Mouse (Mus musculus) heart, adult 2 months (tissue): ENCODE measurements around the gene Pde4d. TPM values are rescaled to one million over a fixed set of nuclear protein-coding genes. Genes with fewer than 3 reads are reported as not detected.
A peak's percentile ranks its signal among the peaks of the same experiment; 100 is the strongest.

Source experiments
- DNase-seq, 2 experiments: peaks; one replicate each; pipeline ENCODE4 v3.0.0; 2021
- H3K27ac ChIP-seq: fragments of 200-600 bp; 2 replicates; pipeline ENCODE4 v1.8.1; 2022
- H3K27me3 ChIP-seq: fragments of 200-500 bp; 2 replicates; pipeline ENCODE4 v1.6.1; 2012; ENCODE audit warnings: mild to moderate bottlenecking, low read length, inconsistent platforms, mixed read lengths; ENCODE audit not compliant: control insufficient read depth, insufficient read depth
- H3K36me3 ChIP-seq: fragments of 200-500 bp; 2 replicates; pipeline ENCODE4 v1.6.1; 2012; ENCODE audit warnings: low read length, inconsistent platforms; ENCODE audit not compliant: control insufficient read depth, insufficient read depth
- H3K4me1 ChIP-seq: fragments of 200-500 bp; 2 replicates; pipeline ENCODE4 v1.6.1; 2011; ENCODE audit warnings: low read length; ENCODE audit not compliant: control insufficient read depth, insufficient read depth
- H3K4me3 ChIP-seq: fragments of 200-600 bp; 2 replicates; pipeline ENCODE4 v1.8.1; 2022
- H3K79me2 ChIP-seq: fragments of 200-500 bp; replicated peaks from 2 replicates; pipeline ENCODE4 v1.6.1; 2012; ENCODE audit warnings: mild to moderate bottlenecking, inconsistent platforms, low read length, moderate library complexity, mixed read lengths; ENCODE audit not compliant: control insufficient read depth, insufficient read depth
- H3K9ac ChIP-seq: fragments of 200-500 bp; 2 replicates; pipeline ENCODE4 v1.6.1; 2012; ENCODE audit warnings: low read depth, mild to moderate bottlenecking, control low read depth, inconsistent platforms, low read length, mixed read lengths
- CTCF ChIP-seq: fragments of 200-600 bp; IDR thresholded peaks from 2 replicates; pipeline ENCODE4 v1.8.1; 2022; ENCODE audit warnings: antibody characterized with exemption, mild to moderate bottlenecking, moderate library complexity
- EP300 ChIP-seq: fragments of 200-500 bp; IDR thresholded peaks from 2 replicates; pipeline ENCODE4 v1.6.1; 2011; ENCODE audit warnings: low read depth, low read length, control low read depth; ENCODE audit not compliant: insufficient read depth
- POLR2A ChIP-seq: fragments of 200-500 bp; IDR thresholded peaks from 2 replicates; pipeline ENCODE4 v1.6.1; 2011; ENCODE audit warnings: mild to moderate bottlenecking, low read depth, low read length, control low read depth; ENCODE audit not compliant: insufficient read depth
- WGBS: fragments of 180-500 bp; shearing (Covaris S2); methylation state at CpG from one replicate; pipeline ENCODE4 v1.1.7; 2018; 5-methylcytosine and 5-hydroxymethylcytosine counted together
- intact Hi-C: fragments of 180-260 bp; cut with DNase I; formaldehyde crosslinking; loops from one replicate; pipeline ENCODE4 v1.15.1; 2025
- polyA plus RNA-seq: library from polyadenylated mRNA; depleted of rRNA; stranded (reverse); fragments of >200 nt; gene quantifications from 2 replicates; pipeline ENCODE4 v1.2.3, GENCODE M21; 2012
- total RNA-seq, 2 experiments: library from RNA; stranded (reverse); gene quantifications; 2 replicates each; pipeline ENCODE4 v1.2.3; 2021

The Pde4d gene
- total and polyA plus RNA-seq, 3 experiments, result 11.5 to 40.1 (median 38.1) TPM

- Histone ChIP-seq H3K79me2 (no peaks in the 10 kb centered on the region), H3K4me3 (no peak overlapping the region), H3K27ac (no peak overlapping the region), H3K9ac (no peak overlapping the region), H3K4me1 (peaks cover 6% of the 10 kb centered on the region), H3K36me3 (no peaks in the 10 kb centered on the region; the same call in 1 of the 2 replicates), H3K27me3 (no peaks in the 10 kb centered on the region)
- WGBS, result 42% methylated on average over 3 of the region's 3 CpGs
- no peak for DNase-seq
- no peak for TF ChIP-seq POLR2A
- TF ChIP-seq CTCF, result no peak
- TF ChIP-seq EP300, result no peak
- intact Hi-C loops, result no loop called here
Observed at GRCm38 (mm10) chr13:109662731-109663130, 1213.0 kb downstream of the Pde4d start.

DNA sequence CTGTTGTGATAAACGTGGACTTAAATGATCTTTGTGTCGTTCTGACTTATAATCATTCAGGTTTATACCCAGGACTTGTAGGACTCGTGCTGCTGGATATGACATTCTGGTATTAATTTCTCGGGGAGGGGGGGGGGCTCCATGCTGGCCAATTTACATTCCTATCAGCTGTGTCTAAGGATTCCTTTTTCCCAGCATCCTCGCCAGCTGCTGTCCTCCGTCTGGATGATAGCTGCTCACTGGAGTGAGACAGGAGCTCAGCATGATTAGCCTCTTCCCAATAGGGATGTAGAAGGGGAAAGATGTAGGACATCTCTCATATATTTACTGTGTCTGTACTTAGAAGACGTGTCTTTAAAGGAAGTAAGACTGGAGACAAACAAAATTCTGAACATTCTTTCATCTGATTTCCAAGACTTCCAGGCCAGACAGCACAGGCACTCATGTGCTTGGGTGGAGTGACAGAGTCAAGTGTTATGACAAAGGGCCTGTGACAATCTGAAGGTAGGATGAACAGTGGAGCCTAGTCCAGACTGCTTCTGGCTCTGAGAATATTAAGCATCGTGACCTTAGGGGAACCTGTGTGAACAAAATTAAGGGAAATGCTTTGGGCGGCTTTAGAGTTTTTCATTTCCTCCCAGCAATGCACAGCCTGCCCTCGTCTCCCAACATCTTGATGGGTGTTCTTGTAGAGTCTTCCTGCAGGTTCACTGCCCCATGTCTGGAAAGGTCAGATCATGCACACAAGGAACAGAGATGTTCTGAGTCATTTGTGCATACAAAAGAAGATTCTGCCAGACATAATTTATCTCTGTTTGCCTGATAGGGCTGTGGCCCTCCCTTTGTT, 1215.4 kb downstream of the Pde4d start:
- WGBS, result 47% methylated on average over 10 of the region's 10 CpGs
- no peaks in the 10 kb centered on the region; the same call in 1 of the 2 replicates for H3K36me3 ChIP-seq
- no peak overlapping the region for H3K4me3 ChIP-seq
- 0 out of 2 replicates have a peak overlapping the region, but pooled peaks have one; percentile 0 for H3K27ac ChIP-seq
- peaks cover 6% of the 10 kb centered on the region for H3K4me1 ChIP-seq
- DNase-seq, result no peak
- no peaks in the 10 kb centered on the region for H3K79me2 ChIP-seq
- intact Hi-C loops, result no loop called here
- H3K9ac ChIP-seq, result no peak overlapping the region
- no peaks in the 10 kb centered on the region for H3K27me3 ChIP-seq
- TF ChIP-seq POLR2A, result no peak
- no peak for TF ChIP-seq EP300

GRCm38 (mm10) chr13:109665803-109666403, 1216.2 kb downstream of the Pde4d start:
- TF ChIP-seq POLR2A, result no peak
- TF ChIP-seq CTCF, result no peak
- TF ChIP-seq EP300, result no peak
- H3K4me3 ChIP-seq, result no peak overlapping the region
- H3K36me3 ChIP-seq, result no peaks in the 10 kb centered on the region; the same call in 1 of the 2 replicates
- no peak overlapping the region for H3K9ac ChIP-seq
- no peak overlapping the region for H3K27ac ChIP-seq
- no peak for DNase-seq
- H3K4me1 ChIP-seq, result peaks cover 6% of the 10 kb centered on the region
- H3K27me3 ChIP-seq, result no peaks in the 10 kb centered on the region
- intact Hi-C loops, result no loop called here
- no peaks in the 10 kb centered on the region for H3K79me2 ChIP-seq
- 55% methylated on average over 10 of the region's 10 CpGs for WGBS

DNA sequence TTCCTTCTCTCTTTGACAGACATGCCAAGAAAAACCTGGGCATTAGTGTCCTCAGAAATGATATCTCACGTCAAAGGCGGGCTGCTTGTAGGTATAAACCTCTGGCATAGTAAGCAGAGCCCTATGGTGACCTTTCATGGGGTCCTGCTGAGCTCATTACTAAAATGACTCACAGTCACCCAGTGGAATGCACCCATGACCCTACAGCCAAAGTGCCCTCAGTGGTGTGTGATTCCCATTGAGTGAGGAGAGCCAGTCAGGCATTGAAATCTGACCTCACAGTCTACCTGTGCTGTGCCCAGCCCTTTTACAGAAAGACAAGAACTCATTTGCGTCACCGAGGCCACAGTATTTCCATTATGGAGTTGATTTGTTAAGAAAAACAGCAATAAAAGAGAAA, 1220.2 kb downstream of the Pde4d start:
- no peaks in the 10 kb centered on the region for H3K79me2 ChIP-seq
- no peak for DNase-seq

GRCm38 (mm10) chr13:109671589-109672347, 1222.0 kb downstream of the Pde4d start:
- Histone ChIP-seq H3K9ac (no peak overlapping the region), H3K36me3 (no peaks in the 10 kb centered on the region), H3K79me2 (no peaks in the 10 kb centered on the region), H3K4me1 (no peaks in the 10 kb centered on the region; the same call in none of the 2 replicates), H3K27ac (no peak overlapping the region), H3K4me3 (no peak overlapping the region), H3K27me3 (no peaks in the 10 kb centered on the region)
- no peak for TF ChIP-seq POLR2A
- TF ChIP-seq EP300, result no peak
- TF ChIP-seq CTCF, result no peak
- DNase-seq, result no peak
- WGBS, result 40% methylated on average over 8 of the region's 8 CpGs
- intact Hi-C loops, result no loop called here

More for the DNA sequence above, 1220.2 kb downstream of the Pde4d start:
- H3K4me1 ChIP-seq, result peaks cover 6% of the 10 kb centered on the region
- TF ChIP-seq POLR2A (no peak), CTCF (no peak), EP300 (no peak)
- H3K27me3 ChIP-seq, result no peaks in the 10 kb centered on the region
- no peaks in the 10 kb centered on the region; the same call in 1 of the 2 replicates for H3K36me3 ChIP-seq
- no peak overlapping the region for H3K9ac ChIP-seq
- no peak overlapping the region for H3K27ac ChIP-seq
- no peak overlapping the region for H3K4me3 ChIP-seq
- intact Hi-C loops, result no loop called here
- 98% methylated on average over 4 of the region's 4 CpGs for WGBS
